19 mouse cellular contexts compared by ENCODE assay signal in the genomic region with DNA sequence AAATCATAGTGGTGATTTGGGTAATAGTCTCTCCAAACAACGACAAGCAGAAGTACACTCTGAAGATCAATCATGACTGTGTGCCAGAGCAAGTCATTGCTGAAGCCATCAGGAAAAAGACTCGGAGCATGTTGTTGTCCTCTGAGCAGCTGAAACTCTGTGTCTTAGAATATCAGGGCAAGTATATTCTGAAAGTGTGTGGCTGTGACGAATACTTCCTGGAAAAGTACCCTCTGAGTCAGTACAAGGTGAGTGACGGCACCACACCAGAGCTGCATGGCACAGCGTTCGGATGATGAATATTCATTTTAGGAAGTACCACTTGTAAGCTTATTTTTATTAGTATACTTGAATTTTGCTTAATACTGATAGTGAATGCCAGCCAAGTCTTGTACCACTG. TPM values are rescaled to one million over a fixed set of nuclear protein-coding genes. Genes with fewer than 3 reads are reported as not detected.
"Had no signal": no experiment of that assay in that cellular context is flagged by ENCODE, and none has a peak within 500 bp of the region (broad histone marks: within the 10 kb centered on the region; RNA-seq: fewer than 3 reads in every experiment).

No protein-coding gene starts in this region.

- H3K27ac ChIP-seq: lung, embryonic 15.5 days; macrophage; midbrain, embryonic 13.5 days; midbrain, embryonic 15.5 days; neural tube, embryonic 12.5 days; stomach, embryonic 15.5 days; stomach, postnatal 0 days had no signal

- H3K9ac ChIP-seq: lung, embryonic 15.5 days; midbrain, embryonic 13.5 days; midbrain, embryonic 15.5 days; neural tube, embryonic 12.5 days; stomach, embryonic 15.5 days had no signal

- H3K4me1 ChIP-seq: lung, embryonic 15.5 days; midbrain, embryonic 13.5 days; midbrain, embryonic 15.5 days; neural tube, embryonic 12.5 days; stomach, embryonic 15.5 days had no signal

- DNase-seq: lung, adult 2 months; lung, postnatal 14 days; lung, postnatal 36 days; right cerebral cortex, postnatal 14 days; thymus, postnatal 14 days; thymus, postnatal 36 days had no signal

- H3K4me2 ChIP-seq: lung, embryonic 15.5 days; midbrain, embryonic 11.5 days; midbrain, embryonic 13.5 days; midbrain, embryonic 15.5 days; neural tube, embryonic 12.5 days; stomach, embryonic 15.5 days had no signal

- H3K9me3 ChIP-seq: lung, embryonic 15.5 days; megakaryocyte, embryonic 14.5 days; midbrain, embryonic 13.5 days; midbrain, embryonic 15.5 days; neural tube, embryonic 12.5 days; stomach, embryonic 15.5 days had no signal

- ATAC-seq: lung, postnatal 0 days; midbrain, embryonic 13.5 days; midbrain, embryonic 15.5 days had no signal

- H3K27me3 ChIP-seq: lung, embryonic 15.5 days; megakaryocyte, embryonic 14.5 days; midbrain, embryonic 13.5 days; midbrain, embryonic 15.5 days; neural tube, embryonic 12.5 days; stomach, embryonic 15.5 days had no signal

- H3K4me3 ChIP-seq: lung, embryonic 15.5 days; midbrain, embryonic 13.5 days; midbrain, embryonic 15.5 days; neural tube, embryonic 12.5 days; stomach, embryonic 15.5 days had no signal

RNA-seq across cellular contexts. Expression of gene Kcnmb3, which starts 54.2 kb away (rescaled TPM):
- total RNA-seq: megakaryocyte progenitor cell, adult 5-6 weeks; midbrain, postnatal 0 days; monocyte, adult 5-6 weeks had no signal
- polyA plus RNA-seq: lung, adult 2 months; lung, embryonic 15.5 days; macrophage had no signal
